Mouse (Mus musculus) kidney, adult 11 months (tissue): ENCODE results near the gene Nr3c2.
A peak's percentile ranks its signal among the peaks of the same experiment; 100 is the strongest.

ENCODE experiments used
- DNase-seq: peaks from one replicate; pipeline ENCODE4 v3.0.0; 2022

Gene Nr3c2

DNA sequence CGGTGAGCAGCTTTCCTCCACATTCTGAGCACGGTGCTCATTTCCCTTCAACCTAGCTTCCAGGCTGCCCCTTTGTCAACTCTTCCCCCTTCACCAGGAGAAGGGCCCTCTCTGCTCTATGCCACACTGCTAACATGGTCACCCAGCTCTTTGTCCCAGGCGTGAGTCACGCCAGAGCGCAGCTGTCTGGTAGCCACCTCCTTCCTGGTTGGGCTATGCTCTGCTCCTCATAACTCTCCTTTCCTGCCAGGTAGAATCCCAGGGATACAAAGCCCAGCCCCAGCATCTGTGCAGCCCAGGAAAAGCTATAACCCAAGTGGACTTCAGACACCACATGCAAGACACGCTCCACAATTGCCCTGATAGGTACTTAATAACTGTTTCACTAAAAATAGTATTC lies 362.0 kb downstream of the Nr3c2 start:
- DNase-seq = no peak

DNA sequence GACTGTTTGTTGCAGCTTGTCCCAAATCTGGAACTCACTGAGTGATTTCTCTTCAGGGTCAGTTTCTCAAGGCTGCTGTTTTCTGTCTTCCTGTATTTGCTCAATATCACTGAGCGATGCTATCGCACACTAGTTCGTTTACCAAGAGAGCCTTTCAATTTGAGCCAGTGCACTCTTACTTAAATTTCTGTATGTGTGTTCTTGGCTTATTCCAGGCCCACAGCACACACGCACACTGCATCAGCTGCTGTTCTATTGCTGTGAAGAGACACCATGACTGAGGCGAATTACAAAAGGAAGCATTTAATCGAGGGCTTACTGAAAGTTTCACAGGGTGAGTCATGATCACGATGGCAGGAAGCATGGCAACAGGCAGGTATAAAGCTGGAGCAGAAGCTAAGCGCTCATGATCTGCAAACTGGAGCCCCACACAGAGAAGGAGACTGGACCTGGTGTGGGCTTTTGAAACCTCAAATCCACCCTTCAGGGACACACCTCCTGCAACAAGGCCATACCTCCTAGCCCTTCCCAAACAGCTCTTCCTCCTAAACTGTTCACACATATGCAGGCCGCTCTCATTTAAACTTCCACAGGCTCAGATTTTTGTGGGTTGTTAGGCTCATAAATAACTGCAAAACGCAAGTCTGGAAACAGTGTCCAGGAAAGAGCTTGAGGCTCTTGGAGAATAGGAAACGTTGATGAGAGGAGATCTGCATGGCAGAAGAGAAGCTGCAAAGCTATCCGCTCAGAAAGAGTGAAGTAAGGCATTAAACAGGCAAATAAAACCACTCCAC lies 363.2 kb downstream of the Nr3c2 start:
- no peak for DNase-seq

DNA sequence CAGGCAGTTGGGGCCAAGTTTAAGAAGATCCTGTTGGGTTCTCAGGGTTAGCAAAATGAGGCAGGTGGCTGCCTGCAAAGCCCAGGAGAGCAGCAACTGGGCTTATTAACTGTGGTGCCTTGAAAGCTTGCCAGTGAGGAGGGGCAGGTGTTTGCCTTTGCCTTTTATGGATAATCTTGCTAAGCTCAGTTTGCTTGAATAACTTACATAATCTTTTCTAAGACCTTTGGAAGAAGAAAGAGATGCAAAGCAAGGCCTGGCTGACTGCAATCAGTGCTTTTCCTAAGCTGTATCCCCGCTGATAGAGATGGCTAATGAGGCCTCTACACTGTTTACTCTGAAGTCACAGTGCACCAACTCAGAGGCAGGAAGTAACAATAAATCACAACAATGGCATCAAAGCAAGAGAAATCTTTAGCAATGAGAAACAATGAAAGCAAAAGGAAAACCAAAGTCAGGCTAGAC lies 368.7 kb downstream of the Nr3c2 start:
- DNase-seq = peak; percentile 83

DNA sequence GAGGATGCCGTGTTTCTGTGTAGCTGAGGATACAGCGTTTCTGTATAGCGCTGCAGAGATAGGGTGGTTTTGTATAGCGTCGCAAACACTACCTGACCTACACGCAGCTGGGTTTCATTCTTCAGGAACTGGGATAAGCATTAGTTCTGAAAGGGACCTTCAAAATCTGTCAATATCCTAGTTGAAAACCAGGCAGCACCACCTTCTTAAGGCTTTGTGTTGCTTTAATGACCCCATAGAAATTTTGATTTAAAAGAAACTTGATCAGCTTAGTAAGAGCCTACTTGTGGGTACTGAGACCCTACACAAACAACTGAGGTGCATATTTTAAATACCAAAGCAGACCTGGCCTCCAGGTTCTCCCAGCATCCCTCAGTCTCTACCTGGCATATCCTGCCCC lies 372.9 kb downstream of the Nr3c2 start:
- no peak for DNase-seq

DNA sequence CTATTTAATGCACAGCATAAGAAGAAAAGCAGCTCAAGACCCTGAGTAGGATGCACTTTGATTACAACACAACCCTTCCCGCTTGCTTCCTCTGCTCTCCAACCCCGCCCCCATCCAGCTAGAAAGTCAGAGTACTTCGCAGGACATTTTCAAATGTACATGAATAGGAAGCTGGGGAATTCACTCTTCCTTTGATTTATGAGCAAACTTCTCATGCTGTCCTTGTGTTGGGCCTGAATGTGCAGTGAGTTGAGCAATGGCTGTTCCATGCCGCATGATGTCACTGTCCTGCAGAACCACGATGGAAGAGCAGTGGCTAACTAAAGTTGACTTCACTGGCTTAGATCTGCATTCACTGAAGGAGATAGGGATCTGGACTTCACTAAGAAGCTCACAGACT lies 376.3 kb downstream of the Nr3c2 start:
- DNase-seq = no peak

DNA sequence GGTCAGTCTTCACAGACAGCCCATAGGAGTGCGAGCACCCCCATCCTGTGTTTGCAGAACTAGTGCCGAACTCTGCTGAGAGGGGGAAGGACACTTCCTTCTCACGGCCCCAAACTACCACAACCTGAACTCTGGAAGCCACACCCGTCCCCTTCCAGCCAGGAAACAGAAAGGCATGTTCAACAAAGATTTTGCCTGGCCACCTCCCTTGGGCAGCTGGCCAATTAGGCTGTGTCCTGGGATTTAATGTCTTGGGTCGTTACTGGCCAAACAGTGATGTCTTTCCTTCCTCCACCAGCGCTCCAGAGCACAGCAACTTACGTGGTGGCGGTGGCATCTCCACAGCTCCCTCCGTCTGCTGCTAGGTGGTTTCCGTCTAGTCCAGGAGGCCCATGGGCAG lies 377.6 kb downstream of the Nr3c2 start:
- peak; percentile 51 for DNase-seq

DNA sequence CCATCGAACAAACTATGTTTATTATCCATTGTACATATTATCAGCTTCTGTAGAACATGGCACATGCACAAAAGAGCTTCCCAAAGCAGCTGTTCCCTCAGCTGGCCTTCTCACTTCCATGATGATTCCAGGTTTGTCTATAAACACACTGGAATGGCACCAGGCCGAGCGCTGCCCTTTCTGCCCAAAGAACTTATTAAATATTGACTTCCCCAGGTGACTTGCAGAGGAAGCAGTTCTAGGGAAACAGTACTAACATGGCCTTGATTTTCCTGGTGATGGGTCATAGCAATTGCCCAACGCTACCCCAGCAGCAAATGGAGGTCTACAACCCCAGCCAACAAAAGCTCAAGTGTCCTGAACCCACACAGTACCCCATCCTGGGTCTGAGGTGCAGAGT lies 379.0 kb downstream of the Nr3c2 start:
- no peak for DNase-seq

DNA sequence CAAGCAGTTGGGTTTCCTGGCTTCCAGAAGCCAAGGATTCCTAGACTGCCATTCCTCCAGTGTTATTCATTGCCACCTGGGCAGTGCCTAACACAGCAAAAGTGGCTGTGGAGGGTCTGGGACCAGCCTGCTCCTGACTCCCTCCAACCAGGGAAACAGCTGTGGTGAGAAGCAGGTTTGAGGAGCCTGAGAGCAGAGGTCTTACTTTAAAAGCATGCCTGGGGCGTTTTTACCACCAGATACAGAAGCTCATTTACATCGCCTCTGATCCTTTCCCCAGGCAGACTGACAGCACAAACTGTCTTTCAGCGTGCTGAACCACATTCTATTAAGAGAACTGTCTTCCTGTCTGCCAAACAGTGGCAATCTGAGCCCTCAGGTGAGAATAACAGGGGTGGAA lies 380.7 kb downstream of the Nr3c2 start:
- DNase-seq = no peak

DNA sequence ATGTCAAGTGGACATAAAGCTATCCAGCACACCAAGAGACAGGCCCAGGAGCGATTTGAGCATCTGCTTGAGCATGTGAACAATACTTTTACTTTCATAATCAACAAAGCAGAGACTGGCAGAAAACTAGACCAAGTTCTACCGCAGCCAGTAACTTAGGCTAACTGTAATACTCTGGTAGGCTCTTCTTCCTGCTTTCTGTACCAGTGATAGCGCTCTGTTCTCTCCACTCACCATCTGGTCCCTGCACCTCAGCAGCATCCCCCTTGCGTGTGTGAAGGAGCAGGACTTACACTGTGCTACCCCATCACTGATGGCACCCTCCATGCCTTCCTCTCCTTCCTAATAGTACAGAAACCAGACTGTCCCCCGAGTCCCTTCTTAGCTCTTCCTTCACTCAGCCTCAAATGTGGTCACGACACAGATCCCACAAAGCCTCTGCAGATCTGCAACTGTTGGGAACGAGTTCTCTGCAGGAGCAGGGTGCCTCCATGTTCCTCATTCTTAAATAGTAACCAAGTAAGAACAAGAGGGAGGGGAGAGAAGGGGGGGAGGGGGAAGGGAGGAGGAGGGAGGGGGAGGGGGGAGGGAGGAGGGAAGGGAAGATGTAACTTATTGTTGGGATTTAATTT lies 383.5 kb downstream of the Nr3c2 start:
- no peak for DNase-seq

DNA sequence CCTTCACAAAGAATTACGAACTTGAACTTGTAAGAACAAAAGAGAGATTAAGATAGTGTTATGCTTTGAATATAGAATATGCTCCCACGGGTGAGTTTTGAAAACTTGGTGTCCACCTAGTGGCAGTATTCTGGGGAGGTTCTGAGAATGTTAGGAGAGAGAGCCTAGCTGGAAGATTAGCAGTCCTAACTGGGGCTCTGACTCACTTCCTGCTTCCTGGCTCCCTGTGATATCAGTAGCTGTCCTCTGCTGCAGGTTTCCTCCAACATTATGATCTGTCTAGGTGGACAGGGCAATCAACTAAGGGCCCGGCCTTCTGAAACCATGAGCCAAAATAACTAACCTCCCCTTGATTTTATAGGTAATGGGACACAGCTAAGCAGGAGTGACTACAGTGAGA lies 385.2 kb downstream of the Nr3c2 start:
- no peak for DNase-seq

DNA sequence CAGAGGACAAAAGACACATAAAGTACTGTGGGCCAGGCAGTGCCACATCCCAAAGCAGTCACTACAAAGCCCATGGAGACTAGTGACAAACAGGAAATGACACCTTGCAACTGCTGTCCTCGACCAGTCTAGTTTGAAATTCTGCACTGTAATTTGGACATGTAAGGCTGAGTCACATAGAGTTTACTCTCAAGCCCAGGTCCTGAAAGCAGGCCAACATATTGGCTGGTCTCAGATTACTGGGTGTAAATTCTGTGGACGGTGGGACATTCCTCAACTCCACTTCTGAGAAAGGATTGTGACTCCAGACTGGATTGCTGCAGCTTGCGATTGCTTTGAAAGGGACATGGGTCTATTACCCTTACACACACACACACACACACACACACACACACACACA lies 388.8 kb downstream of the Nr3c2 start:
- DNase-seq = no peak

DNA sequence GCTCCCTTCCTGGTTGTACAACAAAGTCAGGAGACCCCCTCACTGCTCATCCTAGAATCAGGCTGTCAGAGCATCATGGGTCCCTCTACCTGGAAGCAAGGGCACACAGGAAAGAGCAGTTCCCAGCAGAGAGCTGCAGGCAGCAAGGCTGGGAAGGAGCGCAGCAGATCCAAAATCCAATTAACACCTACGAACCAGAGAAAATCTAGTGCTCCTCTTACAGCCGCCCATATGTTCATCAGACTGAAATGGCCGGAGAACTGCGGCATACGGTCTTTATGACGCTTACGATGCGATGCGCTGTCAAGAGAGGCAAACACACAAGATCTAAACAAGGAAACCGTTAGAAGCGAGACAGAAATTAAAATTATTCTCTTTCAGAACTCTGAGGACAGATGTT lies 389.2 kb downstream of the Nr3c2 start:
- DNase-seq = no peak

DNA sequence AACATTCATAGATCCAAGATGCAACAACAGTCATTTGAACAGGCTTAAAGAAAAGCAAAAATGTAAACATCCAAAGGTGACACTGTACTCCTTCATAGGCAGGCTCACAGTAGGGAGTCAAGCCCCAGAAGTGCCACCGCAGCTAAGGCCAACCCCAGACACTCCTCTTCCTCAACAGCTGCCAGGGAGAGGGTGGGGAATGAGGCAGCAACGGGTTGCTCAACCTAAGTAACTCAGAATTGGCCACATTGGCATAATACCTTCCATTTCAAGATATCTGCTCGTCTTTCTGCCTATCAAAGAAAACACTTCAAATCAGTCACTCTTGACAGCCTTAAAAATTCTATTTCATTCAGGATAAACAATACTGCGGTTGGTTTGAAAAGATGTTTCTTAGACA lies 392.9 kb downstream of the Nr3c2 start:
- no peak for DNase-seq

DNA sequence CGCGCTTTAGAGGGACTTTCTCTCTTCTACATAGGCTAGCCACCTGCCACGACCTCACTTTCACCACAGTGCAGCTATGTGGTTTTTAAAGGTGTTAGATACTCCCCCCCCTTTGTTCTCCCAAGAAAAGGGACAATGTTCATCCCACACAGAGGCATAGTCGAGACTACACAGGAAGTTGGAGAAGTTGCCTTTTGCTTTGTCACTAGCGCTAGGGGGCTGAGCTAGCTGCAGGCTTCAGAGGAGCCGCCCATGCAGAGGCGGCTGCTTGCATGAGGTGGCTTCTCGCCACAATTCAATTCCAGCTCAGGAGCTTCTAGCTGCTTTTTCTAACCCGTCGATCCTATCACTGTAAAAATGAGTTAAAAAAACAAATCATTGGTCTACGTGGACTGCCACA lies 393.4 kb downstream of the Nr3c2 start:
- no peak for DNase-seq

DNA sequence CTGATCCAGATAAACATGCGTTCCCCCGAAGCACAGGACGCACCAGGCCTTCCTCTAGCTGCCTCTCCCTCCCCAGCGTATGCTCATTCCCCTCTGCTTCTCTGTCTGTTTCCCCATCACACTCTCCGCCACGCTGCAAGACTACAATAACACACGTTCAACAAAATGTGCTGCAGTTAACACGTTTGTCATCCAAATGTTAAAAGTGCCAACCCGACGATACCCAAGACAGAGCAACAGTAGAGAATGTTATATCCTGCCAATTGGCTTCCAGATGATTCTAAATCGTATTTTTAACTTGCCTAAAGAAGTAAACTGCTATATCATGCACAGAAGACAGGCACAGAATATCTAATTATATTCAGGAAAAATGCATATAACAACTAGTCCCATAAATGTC lies 395.4 kb downstream of the Nr3c2 start:
- no peak for DNase-seq
